Mouse (Mus musculus) c-Kit-positive CD71-positive TER-119-positive erythroid progenitor cells, embryonic 14.5 days (primary cell): ENCODE measurements around the gene Gm960.

Experiments used
- DNase-seq: peaks from one replicate; pipeline ENCODE4 v3.0.0-alpha.2; 2013; ENCODE audit warnings: low spot score

Gene Gm960

DNA sequence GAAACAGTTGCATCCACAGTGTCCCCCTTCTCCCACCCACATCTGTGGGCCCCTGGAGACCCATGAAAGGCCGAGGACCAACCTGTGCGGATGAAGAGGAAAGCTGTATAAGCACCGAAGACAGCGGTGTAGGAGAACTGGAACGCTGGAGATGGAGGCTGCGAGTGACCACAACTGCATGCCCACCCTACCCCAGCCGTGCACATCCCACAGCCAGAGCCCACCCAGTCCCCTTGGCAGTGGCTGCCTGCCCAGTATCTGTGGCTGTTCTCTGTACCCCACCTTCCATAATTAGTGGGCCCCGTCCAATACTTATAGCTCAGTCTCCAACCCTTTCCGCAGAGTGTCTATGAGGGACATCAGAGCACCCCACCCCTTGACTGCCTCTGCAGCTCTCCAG, 75.0 kb downstream of the Gm960 start:
- no peak for DNase-seq

DNA sequence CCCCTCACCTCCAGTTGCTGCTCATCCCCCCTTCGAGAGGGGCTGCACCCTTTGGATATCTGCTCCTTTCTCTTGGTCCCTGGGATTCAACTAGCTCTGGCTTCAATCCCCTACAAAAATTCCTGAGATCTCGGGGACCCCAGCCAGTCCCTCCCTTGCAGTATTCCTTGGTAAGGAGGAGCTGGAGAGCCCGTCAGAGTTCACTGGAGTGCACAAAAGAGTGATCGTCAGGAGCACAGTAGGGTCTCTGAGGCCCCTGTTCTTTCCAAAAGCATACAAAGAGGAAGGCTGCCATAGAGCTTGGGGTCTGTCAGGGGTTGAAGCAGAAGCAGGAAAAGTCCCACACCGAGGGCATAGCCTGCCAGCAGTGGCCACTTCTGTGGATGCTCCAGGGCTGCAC, 75.7 kb downstream of the Gm960 start:
- no peak for DNase-seq

DNA sequence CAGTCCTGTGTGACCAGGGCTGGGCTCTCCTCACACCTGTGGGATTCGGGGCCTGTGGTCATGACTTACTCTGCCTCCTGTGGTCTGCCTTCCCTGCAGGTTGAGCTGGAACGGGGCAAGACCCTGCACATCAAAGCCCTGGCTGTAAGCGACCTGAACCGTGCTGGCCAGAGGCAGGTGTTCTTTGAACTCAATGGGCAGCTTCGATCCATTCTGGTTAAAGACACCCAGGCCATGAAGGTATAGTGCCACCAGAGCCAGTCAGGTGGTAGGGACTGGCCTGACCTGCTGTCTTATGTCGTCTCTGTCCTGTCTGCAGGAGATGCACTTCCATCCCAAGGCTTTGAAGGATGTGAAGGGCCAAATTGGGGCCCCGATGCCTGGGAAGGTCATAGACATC, 77.7 kb downstream of the Gm960 start:
- no peak for DNase-seq

DNA sequence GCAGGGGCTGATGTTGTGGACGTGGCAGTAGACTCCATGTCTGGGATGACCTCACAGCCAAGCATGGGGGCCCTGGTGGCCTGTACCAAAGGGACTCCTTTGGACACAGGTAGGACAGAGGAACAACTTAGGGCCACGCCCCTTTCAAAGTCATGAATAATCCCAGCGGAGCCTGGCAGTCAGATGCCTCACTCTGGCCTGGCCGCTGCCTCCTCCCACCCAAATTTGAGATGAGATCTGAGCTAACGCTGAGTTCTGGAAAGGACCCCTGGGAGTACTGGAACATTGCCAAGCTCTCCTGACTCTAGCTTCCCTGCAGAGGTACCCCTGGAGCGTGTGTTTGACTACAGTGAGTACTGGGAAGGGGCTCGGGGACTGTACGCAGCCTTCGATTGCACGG, 79.0 kb downstream of the Gm960 start:
- no peak for DNase-seq

DNA sequence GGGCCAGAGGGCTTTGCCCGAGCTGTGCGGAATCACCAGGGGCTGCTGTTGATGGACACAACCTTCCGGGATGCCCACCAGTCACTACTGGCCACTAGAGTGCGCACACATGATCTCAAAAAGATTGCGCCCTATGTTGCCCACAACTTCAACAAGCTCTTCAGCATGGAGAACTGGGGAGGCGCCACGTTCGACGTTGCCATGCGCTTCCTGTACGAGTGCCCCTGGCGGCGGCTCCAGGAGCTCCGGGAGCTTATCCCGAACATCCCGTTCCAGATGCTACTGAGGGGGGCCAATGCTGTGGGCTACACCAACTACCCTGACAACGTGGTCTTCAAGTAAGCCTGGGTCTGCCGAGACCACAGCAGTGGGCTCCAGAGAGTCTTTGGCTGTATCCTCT, 80.3 kb downstream of the Gm960 start:
- no peak for DNase-seq

DNA sequence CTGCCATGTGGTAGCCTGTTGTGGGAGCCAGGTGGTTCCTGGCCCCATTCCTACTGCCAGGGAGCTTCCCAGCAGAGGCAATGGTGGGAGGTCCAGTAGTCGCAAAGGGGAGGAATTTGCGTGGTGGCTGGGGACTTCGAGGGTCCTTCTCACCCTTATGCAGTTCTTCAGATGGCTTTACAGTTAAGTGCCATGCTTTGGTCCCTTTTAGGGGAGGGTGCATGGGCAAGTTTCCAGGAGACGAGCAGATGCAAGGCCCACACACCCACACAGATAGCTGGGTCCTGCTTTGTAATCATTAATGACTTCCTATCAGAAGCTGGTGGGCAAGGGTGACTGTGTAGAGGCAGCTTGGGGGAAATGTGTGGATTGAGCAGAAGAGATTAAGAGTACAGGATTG, 81.9 kb downstream of the Gm960 start:
- no peak for DNase-seq

DNA sequence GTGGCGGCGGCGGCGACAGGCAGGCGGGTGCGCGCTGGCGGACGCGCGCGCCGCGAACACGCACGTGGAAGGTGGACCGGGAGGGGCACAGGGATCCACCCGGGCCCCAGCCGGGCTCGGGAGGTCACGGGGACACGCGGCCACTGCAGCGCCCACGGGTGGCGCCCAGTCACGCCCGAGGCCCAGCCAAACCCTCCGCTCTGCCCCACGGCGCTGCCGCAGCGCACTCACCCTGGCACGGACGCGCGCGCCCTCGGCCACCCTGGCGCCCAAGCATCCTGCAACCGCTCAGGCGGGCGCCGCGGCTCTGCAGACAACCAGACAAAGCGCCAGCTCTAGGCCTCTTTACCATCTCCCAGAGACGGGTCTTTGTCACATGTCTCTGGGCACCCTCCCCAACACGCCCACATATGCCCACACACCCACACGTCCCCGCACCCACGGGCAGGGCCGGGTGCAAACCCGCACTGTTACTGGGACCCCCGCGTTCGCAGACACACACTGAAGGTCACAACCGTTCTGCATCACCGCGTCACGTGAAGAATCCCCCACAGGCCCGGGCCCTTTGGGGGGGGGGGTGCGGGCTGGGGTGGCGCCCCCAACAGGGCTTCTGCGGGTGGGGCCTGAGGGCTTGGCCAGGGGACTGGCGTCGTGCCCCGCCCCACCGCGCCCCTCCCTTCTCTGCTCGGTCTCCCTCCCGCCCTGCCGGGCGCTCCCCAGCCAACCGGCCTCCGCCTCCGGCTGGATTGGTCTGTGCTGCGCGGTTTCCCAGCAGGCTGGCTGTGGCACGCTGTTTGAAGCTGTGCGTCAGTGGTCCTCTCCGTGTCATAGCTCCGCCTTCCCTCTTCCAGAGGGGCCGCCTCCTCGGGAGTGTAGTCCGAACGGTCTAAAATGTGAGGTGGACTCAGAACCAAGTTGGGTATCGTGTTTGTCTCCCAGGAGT, 83.0 kb downstream of the Gm960 start, which contains the start of gene Lrfn4:
Lrfn4 (minus strand) TSS at position 517 of the 943 bp plus-strand sequence.
- peak; percentile 68 for DNase-seq

DNA sequence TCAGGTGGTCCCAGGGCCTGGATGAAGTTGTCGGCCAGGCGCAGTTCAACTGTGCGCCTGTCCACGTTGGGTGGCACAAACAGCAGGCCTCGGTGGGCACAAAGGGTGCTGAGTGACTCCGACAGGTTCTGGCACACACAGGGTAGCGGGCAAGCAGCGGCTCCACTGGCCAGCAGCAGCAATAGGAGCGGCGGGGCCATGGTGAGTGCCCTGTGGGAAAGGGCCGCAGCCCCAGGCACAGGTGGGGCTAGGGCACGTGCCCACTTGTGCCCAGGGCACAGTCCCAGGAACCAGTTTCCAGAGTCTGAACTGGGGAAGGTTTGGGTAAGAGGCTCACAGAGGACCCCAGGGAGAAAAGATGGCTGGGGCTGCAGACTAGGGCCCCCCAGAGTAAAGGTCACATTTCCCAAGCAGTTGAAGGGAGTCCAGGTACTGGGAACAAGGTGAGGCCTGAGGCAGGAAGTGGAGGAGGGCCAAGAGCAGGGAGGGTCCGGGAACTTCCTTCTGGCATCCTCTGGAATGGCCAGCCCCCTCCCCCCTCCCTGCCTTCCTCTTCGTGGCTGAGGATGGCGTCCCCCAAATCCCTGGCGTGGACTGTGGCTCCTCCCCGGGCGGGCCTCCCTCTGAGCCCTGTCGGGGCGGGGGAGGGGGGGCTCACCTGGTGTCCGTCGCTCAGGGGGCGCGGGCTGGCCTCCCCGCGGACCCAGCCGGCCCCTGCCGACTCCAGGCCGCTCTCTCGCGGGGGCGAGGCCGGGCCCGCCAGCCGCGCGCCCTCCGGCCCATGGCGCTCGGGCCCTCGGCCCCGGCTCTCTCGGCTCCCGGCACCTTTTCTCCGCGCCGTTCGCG, 83.9 kb downstream of the Gm960 start:
- no peak for DNase-seq

DNA sequence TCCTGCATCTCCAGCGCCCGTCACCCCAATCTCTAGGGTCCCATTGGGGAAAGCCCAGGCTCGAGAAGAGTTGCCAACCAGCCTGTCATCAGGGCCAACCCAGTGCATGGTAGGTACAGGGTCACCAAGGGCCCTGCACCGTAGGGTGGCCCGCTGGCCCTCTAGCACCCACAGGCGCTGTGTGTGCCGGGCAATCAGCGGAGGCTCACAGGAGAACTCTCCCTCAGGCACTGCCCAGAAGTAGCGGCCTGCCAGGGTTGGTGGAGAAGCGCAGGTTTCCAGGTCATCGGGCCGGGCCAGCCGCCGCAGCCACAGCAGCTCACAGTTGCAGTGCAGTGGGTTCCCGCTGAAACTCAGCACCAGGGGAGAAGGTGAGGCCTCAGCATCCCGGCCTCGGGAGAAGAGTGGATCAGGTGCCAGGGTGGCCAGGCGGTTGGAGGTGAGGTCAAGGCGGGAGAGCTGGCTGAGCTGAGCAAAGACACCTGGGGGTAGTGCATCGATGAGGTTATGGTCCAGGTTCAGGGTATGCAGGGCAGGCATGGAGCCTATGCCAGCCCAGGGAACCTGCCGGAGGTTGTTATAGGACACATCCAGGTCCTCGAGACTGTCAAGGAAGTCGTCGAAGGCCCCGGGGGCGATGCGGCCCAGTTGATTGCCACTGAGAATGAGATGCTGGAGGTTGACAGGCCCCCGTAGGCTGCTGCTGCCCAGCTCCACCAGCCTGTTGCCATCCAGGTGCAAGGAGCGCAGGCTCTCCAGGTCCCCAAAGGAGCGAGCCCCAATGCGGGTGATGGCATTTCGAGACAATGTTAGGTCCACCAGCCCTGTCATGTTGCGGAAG, 84.8 kb downstream of the Gm960 start:
- no peak for DNase-seq

DNA sequence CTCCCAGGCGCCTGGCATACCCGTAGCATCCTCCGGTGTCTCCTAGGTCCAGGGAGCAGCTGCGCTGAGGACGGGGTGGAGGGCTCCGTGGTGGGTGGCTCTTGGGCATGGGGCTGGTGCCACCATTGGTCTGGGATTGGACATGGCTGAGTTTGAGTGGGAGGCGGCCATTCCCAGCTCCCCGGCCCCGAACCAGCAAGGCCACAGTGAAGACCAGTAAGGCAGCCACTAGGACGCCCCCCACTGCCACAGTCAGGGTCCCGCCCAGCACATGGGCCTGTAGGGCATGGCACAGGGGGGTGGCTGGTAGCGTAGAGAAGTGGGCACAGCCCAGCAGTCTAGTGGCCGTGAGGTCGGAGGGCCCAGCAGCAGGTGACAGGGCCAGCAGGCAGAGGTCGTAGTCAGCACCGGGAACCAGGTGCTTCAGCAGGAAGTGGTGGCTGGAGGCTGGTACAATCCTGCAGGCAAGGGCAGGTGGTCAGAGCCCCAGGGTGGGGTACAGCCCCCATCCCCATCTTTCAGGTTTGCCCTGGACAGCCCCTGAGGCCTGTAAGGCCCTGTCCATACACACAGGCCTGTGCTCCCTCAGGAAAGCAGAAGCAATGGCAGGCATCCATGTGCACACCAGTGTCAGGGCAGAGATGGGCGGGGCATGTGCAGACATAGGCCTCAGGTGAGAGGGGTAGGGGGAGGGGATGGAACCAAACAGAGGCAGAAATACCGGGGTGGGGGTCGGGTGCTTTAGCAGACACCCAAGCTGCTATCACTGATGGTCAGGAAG, 86.1 kb downstream of the Gm960 start:
- no peak for DNase-seq

DNA sequence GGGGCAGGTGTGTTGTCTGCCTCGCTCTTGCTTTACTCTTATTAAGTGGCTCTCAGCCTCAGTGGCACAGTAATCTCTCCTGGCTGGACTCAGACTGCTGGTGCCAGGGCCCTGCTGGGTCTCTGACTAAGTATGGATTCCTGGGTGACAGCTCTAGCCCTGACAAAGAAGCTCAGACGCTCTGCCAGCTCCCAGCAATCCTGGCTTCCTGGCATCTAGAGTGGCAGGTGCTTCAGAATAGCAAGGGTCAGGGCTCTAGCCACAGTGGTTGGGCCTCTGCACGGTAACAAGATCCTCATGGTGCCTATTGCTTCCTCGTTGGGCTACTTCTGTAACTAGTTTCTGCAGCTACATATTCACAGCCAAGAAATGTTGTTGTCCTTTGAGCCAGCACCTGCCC, 88.4 kb downstream of the Gm960 start:
- DNase-seq, result no peak

DNA sequence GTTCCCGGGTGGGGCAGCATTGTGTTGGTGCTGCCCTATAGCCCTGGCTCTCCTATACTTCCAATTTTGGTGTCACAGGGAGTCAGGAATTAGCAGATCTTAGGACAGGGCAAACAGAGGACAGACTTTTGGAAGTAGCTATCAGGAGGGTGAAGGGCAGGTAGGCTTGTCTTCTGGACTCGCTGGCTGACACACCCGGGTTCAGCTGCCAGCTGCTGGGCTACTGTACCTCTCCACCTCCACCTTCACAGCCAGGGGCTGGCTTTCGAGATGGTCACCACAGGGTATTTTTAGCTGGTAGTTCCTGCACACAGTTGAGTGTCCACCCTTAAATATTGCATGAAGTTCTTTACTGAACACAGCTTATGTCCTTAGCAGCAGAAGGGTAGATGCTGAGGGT, 90.0 kb downstream of the Gm960 start:
- DNase-seq, result no peak

DNA sequence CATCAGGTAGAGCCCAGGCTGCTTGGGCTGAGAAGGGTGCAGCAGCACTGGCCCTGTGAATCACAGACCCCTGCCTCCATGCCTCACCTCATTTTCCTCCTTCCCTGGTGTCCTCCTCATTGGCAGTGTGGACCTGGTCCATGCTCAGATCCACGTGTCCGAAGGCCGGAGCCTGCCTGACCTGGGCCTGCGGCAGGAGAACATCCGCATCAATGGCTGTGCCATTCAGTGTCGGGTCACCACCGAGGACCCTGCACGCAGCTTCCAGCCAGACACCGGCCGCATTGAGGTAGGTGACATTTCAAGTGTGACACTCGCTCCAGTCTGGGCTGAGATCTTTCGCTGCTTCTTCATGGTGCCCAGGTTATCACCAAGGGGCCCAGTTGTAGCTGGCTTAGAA, 91.1 kb downstream of the Gm960 start:
- DNase-seq, result no peak

DNA sequence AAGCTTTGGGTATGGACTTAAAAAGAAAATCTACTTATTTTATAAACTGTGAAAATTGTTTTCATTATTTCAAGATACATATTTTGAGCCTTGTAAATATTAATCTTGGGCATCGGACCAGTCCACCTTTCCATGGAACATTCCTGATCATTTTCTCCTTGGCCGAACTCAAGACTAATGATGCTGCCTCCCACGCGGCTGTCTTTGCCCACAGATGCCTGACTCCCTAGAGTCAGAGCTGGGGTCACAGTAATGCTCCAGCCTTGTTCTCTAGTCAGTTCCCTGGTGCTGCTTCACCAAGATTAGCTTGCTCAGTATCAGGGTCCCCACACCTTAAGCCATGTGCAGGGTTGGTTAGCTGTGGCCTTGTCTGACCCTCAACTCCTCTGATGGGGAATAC, 92.8 kb downstream of the Gm960 start:
- DNase-seq, result no peak

DNA sequence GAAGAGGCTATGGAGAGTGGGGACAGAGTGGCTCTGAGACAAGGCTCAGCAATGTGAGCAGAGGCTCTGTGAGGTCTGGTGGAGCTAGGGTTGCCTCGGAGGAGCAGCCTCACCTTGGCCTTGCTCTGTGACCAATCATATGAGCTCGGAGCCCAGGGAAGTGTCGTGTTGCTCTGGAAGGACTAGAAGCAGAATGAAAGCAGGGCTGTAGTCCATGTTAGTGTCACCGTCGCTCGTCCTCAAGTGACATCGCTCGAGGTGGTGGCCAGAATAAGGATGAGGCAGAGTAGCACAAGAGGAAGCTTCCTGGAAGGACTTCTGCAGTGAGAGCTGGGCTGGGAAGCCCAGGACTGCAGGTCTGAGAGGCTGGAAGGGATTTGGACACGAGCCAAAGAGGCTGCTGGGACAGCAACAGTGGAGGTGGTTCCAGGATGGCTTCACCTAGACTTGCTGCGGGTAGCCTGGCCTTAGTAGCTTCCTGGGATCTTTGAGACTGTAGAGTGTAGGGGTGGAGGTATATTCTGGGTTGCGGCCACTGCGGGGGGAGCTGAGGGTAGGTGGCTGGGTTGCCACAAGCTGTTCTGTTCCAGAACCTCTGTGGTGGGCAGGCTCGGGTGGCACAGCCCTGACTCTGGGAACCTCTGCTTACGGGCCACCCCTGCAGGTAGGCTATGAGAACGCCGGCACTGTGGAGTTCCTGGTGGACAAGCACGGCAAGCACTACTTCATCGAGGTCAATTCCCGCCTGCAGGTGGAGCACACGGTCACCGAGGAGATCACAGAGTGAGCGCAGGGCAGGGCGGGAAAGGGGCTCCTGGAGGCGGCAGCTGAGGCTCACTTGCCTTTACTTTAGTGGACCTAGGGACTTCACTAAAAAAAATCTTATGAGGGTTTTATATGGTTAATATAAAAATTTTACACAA, 94.4 kb downstream of the Gm960 start:
- DNase-seq, result no peak

DNA sequence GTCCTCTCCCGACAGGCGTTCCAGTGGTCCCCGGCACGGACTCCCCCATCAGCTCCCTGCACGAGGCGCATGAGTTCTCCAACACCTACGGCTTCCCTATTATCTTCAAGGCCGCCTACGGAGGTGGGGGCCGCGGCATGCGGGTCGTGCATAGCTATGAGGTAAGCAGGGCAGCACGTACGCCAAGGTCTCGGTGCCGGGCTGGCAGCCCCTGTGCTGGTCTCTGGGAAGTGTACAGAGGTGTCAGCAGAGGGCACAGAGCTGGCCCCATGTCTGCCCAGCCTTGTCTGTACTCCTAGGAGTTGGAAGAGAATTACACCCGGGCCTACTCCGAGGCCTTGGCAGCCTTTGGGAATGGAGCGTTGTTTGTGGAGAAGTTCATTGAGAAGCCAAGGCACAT, 96.0 kb downstream of the Gm960 start:
- no peak for DNase-seq

DNA sequence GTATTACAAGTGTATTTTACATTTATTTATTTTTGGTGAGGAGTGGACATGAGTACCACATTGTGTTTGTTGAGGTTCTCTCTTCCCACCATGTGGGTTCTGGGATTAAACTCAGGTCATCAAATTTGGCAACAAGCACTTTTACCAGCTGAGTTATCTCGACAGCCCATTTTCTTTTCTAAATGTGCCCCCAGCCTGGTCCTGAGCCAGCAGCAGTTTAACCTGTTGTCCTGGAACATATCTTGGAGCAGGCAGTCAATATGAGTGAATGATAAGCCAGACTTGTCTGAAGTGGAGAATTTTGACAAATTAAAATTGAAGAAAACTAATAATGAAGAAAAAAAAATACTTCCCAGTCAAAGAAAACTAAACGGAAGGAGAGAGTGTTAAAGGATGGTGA, 102.4 kb downstream of the Gm960 start:
- DNase-seq, result no peak

DNA sequence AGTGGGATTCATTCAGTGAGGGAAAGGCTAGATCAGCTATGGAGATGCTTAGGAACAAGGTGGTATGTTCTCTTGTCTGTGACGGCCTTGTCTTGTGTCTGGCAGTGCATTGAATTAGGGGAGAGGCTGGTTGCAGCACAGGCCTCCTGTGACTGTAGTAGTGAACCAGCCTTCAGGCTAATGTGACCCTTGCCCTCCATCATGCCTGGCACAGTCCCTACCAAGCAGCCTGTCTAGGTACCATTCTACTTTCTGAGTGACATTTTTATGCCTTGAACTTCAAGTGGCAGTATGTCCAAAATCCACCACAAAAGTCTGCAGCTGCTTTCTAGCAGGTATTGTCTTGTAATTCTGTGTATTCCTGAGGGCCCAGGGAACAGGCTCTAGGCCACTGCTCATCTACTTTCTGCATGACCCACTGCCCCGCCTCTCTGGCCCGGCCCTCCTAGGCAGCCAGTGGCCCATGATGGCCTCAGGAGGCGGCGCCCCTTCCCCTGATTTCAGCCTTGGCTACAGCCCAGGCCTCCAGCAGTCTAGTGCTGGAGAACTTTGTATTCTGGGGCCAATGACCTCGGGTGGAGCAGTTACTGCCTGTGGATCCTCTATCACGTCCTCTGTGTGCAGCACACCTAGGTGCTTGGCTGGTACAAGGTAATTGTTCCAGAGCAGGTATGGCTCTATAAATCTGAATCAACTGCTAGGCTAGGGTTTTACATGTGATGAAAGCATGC, 104.5 kb downstream of the Gm960 start:
- DNase-seq, result no peak

DNA sequence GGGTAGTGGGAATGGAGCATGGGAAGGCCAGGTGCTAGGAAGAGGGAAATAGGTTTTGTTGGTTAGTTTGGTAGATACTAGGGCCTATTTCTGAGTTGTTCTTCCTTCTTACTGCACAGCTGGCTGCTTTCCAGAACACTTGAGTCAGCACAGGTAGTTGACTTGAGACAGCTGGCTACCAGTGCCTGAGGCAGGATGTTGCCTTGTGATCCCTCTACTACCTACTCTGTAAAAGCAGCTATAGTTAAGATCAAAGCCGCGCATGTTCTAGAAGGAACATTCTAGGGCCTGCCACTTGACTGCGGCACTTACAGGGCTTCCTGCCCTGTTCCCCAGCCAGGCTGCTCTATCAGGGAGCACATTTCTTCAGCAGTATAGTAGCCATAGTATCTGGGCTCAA, 108.4 kb downstream of the Gm960 start:
- no peak for DNase-seq

DNA sequence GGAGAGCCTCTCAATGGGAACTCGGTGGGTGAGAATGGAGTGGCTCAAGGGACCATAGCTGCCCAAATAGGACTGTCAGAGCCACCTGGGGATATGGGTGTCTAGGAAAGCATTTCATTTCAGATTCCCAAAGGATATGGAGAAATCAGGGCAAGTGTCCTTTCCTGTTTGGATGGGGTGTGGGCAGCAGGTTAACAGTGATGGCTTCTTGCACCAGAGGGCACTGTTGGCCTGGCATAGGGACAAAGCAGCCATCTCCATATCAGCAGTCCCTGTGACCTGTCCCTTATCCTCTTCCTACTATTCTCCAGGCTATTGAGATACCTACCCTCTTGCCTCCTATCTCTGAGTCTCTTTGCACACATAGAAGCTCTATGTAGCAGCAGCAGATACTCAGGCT, 109.4 kb downstream of the Gm960 start:
- no peak for DNase-seq
